Mouse (Mus musculus) forebrain, embryonic 15.5 days (tissue): ENCODE data around the gene B4galt1. TPM values are rescaled to one million over a fixed set of nuclear protein-coding genes. Genes with fewer than 3 reads are reported as not detected.

Source experiments
- ATAC-seq: fragments of 200-750 bp; cut with Nextera tagmentation; replicated peaks from 2 replicates; pipeline ENCODE4 v1.8.0; 2017; ENCODE audit warnings: mild to moderate bottlenecking, moderate TSS enrichment, moderate library complexity
- H3K27ac ChIP-seq: fragments of 300-500 bp; sonication (generic); replicated peaks from 2 replicates; pipeline ENCODE4 v1.5.1; 2015; ENCODE audit warnings: mild to moderate bottlenecking, inconsistent platforms
- H3K27me3 ChIP-seq: fragments of 300-500 bp; sonication (generic); 2 replicates; pipeline ENCODE4 v1.6.1; 2015; ENCODE audit warnings: inconsistent platforms
- H3K36me3 ChIP-seq: fragments of 300-500 bp; sonication (generic); 2 replicates; pipeline ENCODE4 v1.6.1; 2015; ENCODE audit warnings: mild to moderate bottlenecking, inconsistent platforms
- H3K4me1 ChIP-seq: fragments of 300-500 bp; sonication (generic); 2 replicates; pipeline ENCODE4 v1.6.1; 2015; ENCODE audit warnings: inconsistent platforms
- H3K4me2 ChIP-seq: fragments of 300-500 bp; sonication (generic); replicated peaks from 2 replicates; pipeline ENCODE4 v1.6.1; 2015; ENCODE audit warnings: mild to moderate bottlenecking, inconsistent platforms
- H3K4me3 ChIP-seq: fragments of 300-500 bp; sonication (generic); 2 replicates; pipeline ENCODE4 v1.5.1; 2015; ENCODE audit warnings: mild to moderate bottlenecking, inconsistent platforms
- H3K9ac ChIP-seq: fragments of 300-500 bp; sonication (generic); replicated peaks from 2 replicates; pipeline ENCODE4 v1.6.1; 2015; ENCODE audit warnings: mild to moderate bottlenecking, inconsistent platforms
- H3K9me3 ChIP-seq: fragments of 300-500 bp; sonication (generic); 2 replicates; pipeline ENCODE4 v1.6.1; 2016; ENCODE audit warnings: inconsistent platforms
- WGBS: fragments of 180-500 bp; shearing (Covaris S2); methylation state at CpG from one replicate; pipeline ENCODE4 v1.1.7; 2015; ENCODE audit warnings: mixed read lengths; 5-methylcytosine and 5-hydroxymethylcytosine counted together
- polyA plus RNA-seq: library from polyadenylated mRNA; unstranded; fragments of >200 nt; fragmentation: Nextera tagmentation; extraction: Ambion mirVana; gene quantifications from 2 replicates; pipeline ENCODE4 v1.2.1, GENCODE M21; 2015

Gene B4galt1
- polyA plus RNA-seq, 1 experiment from 2014 or later: 7.3 TPM

DNA sequence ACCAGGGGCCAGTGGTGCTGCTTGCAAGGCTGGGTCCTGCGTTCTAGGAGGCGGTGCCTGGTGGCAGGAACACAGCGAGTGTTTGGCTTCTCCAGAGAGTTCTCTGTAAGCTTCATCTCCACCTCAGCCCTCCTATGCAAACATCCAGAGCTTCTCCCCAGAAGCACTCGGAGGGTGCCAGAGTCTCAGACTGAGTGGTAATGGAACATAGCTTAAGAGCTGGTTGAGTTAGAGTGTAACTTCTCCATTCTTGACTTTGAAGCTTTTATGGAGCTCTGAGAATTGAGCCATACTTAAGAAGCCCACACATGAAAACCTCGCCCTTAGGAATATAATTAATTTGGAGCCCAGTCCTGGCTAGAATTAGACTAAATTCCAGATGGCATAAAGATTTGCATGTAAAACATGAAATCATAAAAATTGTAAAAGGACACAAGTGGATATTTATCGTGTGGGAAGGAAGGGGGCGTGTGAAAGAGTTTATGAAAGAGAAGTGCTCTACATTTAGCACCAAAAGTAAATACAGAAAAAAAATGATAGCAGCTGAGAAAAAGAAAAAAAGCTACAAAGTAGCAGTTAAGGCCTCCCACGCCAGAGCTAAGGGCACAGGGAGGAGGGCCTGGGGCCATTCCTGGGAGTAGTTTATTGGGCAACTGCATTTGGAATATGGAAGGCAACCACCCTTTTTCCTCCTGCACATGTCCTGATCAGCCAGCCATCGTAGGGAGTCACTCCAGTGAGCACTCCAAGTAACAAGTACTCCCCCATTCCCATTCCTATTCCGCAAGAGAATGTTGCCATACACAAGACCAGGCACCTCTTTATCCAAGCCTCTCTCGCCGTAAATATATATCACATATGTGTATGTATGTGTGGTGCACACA is 30.7 kb upstream of the B4galt1 start:
- WGBS: 88% methylated on average over 12 of the region's 12 CpGs
- no peaks in the 10 kb centered on the region for H3K27me3 ChIP-seq
- H3K4me1 ChIP-seq: no peaks in the 10 kb centered on the region
- H3K4me2 ChIP-seq: no peak overlapping the region
- no peak for ATAC-seq
- H3K27ac ChIP-seq: no peak overlapping the region
- H3K4me3 ChIP-seq: no peak overlapping the region
- H3K9me3 ChIP-seq: no peaks in the 10 kb centered on the region
- H3K9ac ChIP-seq: no peak overlapping the region
- no peaks in the 10 kb centered on the region for H3K36me3 ChIP-seq

DNA sequence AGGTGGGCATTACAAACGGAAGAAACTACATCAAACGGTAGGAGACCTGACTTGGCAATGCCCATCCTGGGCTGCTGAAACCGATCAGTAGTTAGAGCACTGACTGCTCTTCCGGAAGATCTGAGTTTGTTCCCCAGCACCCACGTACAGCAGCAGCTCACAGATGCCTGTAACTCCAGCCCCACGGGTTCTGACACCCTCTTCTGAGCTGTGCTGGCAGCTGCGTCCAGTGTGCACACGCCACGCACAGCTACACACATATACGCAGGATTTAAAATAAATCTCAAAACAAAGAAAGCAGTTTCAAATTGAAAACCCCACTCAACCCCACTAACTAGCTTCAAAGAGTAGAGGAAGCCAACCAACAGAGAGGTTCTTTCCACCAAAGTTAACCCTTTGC is 29.4 kb upstream of the B4galt1 start:
- no peak overlapping the region for H3K4me3 ChIP-seq
- H3K27me3 ChIP-seq: no peaks in the 10 kb centered on the region
- ATAC-seq: no peak
- no peak overlapping the region for H3K27ac ChIP-seq
- WGBS: 84% methylated on average over 10 of the region's 10 CpGs
- H3K4me1 ChIP-seq: no peaks in the 10 kb centered on the region
- H3K9ac ChIP-seq: no peak overlapping the region
- no peaks in the 10 kb centered on the region for H3K9me3 ChIP-seq
- no peaks in the 10 kb centered on the region for H3K36me3 ChIP-seq
- no peak overlapping the region for H3K4me2 ChIP-seq

DNA sequence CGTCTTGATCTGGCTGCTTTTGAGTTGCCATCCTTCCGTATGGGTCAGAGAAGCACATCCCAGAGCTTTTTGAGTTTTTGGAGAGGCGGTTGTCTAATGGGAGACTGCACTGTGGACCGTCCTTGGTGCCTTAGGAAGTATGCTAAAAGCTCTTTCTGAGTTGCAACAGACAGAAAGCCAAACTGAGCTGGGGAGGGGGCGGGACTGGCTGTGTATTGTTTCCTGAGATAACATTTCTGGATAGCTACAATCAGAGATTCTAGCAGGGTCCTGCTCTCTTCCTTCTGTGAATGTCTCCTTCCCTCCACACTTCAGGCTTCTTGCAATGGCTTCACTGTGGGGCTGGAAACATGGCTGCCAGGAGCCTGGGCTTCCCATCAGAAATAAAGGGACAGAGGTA is 23.7 kb upstream of the B4galt1 start:
- H3K4me3 ChIP-seq: no peak overlapping the region
- no peaks in the 10 kb centered on the region for H3K27me3 ChIP-seq
- no peak overlapping the region for H3K9ac ChIP-seq
- no peak for ATAC-seq
- H3K27ac ChIP-seq: no peak overlapping the region
- H3K4me1 ChIP-seq: peaks cover 13% of the 10 kb centered on the region
- 85% methylated on average over 5 of the region's 5 CpGs for WGBS
- H3K4me2 ChIP-seq: no peak overlapping the region
- no peaks in the 10 kb centered on the region for H3K9me3 ChIP-seq
- no peaks in the 10 kb centered on the region for H3K36me3 ChIP-seq

DNA sequence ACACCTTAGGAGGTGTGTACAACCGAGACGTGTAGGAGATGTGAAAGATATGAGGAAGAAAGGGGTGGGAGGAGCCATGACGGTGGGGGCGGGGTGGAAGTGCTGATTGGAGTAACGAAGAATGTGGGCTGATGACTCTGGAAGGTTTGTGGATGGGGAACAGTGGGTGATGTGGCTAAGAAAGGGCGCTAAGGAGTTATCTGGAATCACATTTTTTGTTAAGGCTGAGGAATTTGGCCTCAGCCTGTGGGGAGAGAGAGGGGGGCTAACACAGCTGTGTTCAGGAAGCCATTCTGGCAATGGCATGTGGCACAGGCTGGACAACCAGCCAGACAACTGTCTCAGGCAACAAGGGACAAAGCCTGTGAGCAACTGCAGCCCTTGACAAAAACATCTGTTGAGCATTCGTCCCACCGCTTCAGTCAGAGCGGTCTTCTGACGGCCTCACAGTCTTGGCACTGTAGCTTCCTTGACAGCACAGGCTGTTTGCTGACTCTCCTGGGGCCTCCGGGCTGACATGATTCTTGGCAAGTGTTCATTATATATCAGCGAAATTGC is 23.1 kb upstream of the B4galt1 start:
- Histone ChIP-seq H3K27ac (no peak overlapping the region), H3K9me3 (no peaks in the 10 kb centered on the region), H3K36me3 (no peaks in the 10 kb centered on the region), H3K4me2 (no peak overlapping the region), H3K9ac (no peak overlapping the region), H3K27me3 (no peaks in the 10 kb centered on the region), H3K4me3 (no peak overlapping the region), H3K4me1 (peaks cover 13% of the 10 kb centered on the region)
- peak; percentile 24; the same call in 1 of the 2 replicates for ATAC-seq
- WGBS: 32% methylated on average over 12 of the region's 12 CpGs

DNA sequence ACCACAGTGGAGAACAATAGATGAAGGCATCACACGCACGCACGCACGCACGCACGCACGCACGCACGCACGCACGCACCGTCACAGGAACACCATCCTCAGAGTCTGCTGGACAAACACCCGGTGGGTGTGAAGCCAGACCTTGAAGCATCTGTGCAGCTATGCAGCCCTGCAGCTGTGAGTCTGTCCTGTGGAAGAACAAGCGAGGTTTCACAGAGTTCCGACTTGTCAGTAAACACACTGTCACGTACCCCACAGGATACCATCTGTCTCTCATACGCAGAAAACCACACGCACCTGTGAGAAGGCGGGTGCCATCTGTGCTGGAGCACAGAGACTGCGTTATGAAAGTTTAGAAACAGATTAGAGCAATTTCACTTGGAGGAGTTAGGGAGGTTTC is 22.0 kb upstream of the B4galt1 start:
- Histone ChIP-seq H3K27me3 (no peaks in the 10 kb centered on the region), H3K27ac (peak overlapping the region; percentile 51), H3K4me3 (no peak overlapping the region), H3K9me3 (no peaks in the 10 kb centered on the region), H3K9ac (no peak overlapping the region), H3K36me3 (no peaks in the 10 kb centered on the region), H3K4me2 (no peak overlapping the region), H3K4me1 (peaks cover 13% of the 10 kb centered on the region)
- peak; percentile 63 for ATAC-seq
- WGBS: 71% methylated on average over 20 of the region's 20 CpGs

DNA sequence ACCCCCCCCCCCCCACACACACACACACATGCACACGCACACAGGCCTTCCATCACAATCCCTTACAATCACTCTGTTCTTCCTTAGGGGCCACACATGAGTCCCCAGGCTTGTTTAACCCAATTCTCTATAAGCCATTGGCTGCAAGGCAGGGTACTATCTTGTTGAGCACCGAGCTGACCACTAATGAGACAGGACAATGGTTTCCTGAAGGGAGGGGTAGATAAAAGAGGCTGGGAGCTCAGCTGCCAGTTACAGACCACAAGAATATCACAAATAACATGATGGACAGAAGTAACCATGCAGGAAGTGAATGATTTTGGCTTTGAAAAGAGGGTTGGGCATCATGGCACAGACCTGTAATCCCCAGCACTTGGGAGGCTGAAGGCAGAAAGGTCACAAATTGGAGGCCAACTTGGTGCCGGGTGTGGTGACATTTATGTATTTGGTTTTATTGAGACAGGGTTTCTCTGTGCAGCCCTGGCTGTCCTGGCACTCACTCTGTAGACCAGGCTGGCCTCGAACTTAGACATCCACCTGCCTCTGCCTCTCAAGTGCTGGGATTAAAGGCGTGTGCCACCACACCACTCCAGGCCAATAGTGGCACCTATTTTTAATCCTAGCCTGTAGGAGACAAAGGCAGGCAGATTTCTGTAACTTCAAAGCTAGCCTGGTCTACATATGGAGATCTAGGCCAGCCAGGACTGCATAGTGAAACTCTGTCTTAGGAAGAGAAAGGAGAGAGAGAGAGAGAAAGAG is 21.2 kb upstream of the B4galt1 start:
- Histone ChIP-seq H3K27me3 (no peaks in the 10 kb centered on the region), H3K4me1 (peaks cover 13% of the 10 kb centered on the region), H3K36me3 (no peaks in the 10 kb centered on the region), H3K4me3 (no peak overlapping the region), H3K9me3 (no peaks in the 10 kb centered on the region), H3K9ac (no peak overlapping the region), H3K27ac (no peak overlapping the region), H3K4me2 (no peak overlapping the region)
- no peak for ATAC-seq
- 76% methylated on average over 5 of the region's 5 CpGs for WGBS

DNA sequence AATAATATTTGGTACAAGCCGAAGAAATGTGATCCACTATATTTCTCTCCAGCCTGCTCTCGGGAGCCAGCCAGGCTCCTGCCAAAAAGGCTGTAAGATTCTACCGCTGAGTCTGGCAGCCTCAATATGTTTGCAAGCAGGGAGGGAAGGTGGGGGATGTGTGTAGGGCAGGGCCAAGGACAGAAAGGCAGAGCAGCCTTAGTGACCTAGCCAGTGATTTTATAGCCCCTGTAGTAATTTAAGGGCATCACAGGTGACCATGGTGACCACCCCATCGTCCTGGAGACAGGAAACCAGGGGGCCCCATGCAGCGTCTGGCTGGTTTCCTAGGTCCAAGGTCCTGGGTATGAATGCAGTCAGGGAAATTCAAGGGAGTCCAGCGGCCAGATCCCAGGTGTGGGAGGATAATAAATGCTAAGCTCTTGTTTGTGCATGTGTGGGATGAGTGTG is 20.4 kb upstream of the B4galt1 start:
- WGBS: 52% methylated on average over 6 of the region's 6 CpGs
- no peak overlapping the region for H3K9ac ChIP-seq
- H3K9me3 ChIP-seq: no peaks in the 10 kb centered on the region
- H3K4me1 ChIP-seq: peaks cover 13% of the 10 kb centered on the region
- H3K4me2 ChIP-seq: no peak overlapping the region
- H3K27ac ChIP-seq: no peak overlapping the region
- ATAC-seq: peak; percentile 53; the same call in 1 of the 2 replicates
- no peaks in the 10 kb centered on the region for H3K27me3 ChIP-seq
- no peak overlapping the region for H3K4me3 ChIP-seq
- no peaks in the 10 kb centered on the region for H3K36me3 ChIP-seq

DNA sequence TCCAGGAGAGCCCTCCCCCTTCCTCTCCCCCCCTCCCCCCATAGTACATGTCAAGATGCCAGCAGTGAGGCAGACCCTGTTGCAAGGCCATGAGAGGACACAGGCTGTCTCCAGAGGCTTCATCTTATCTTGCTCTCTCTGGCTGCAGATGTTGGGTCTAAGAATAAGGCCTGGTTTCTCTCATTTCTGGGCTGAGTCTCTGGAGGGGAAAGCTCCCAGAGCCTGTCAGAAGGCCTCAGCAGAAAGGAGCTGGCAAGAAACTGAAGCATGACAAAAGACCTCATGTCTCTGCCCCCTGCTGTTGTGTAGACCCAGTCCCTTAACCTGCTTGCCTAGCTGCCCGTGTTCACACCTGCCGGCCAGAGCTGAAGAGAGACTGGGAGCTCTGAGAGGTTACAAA is 19.5 kb upstream of the B4galt1 start:
- Histone ChIP-seq H3K4me3 (no peak overlapping the region), H3K4me1 (peaks cover 21% of the 10 kb centered on the region), H3K36me3 (no peaks in the 10 kb centered on the region), H3K4me2 (no peak overlapping the region), H3K27ac (no peak overlapping the region), H3K9ac (no peak overlapping the region), H3K27me3 (no peaks in the 10 kb centered on the region), H3K9me3 (no peaks in the 10 kb centered on the region)
- WGBS: 66% methylated on average over 2 of the region's 2 CpGs
- ATAC-seq: no peak

DNA sequence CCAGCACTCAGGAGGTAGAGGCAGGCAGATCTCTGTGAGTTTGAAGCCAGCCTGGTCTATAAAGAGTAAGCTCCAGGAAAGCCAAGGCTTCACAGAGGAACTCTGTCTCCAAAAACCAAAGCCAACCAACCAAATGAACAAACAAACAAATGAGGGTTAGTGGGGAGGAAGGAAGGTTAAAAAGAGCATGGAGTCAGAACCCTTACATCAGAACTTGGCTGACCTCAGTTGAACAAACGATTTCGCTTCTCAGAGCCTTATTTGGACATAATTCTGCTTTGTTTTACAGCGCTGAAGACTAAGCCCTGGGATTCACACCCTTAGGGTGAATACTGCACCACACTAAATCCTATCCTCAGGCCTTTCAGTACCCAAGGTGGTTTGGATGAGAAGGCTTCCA is 18.3 kb upstream of the B4galt1 start:
- H3K9me3 ChIP-seq: no peaks in the 10 kb centered on the region
- no peak overlapping the region for H3K27ac ChIP-seq
- 84% methylated on average over 3 of the region's 3 CpGs for WGBS
- no peak for ATAC-seq
- H3K4me2 ChIP-seq: no peak overlapping the region
- peaks cover 20% of the 10 kb centered on the region for H3K4me1 ChIP-seq
- H3K4me3 ChIP-seq: no peak overlapping the region
- H3K27me3 ChIP-seq: no peaks in the 10 kb centered on the region
- H3K36me3 ChIP-seq: no peaks in the 10 kb centered on the region
- H3K9ac ChIP-seq: no peak overlapping the region

DNA sequence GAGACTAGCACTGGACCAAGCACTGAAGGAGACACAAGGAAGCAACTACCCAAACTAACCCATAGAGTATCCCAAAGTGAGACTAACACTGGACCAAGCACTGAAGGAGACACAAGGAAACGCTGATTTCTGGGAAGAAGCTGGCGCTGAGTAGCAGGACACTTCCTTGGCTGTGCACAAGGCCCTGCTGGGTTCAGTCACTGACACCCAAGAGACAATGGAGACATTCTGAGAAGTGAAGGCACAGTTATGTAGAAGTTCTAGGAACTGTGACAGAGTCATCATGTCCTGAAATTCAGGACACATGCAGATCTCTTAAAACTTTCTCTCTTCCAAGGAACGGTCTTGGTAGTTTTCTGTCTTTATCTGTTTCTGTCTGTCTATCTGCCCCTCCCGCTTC is 16.4 kb upstream of the B4galt1 start:
- H3K9me3 ChIP-seq: no peaks in the 10 kb centered on the region
- no peak overlapping the region for H3K27ac ChIP-seq
- no peak for ATAC-seq
- H3K9ac ChIP-seq: no peak overlapping the region
- H3K36me3 ChIP-seq: no peaks in the 10 kb centered on the region
- no peak overlapping the region for H3K4me2 ChIP-seq
- WGBS: 92% methylated on average over 4 of the region's 4 CpGs
- peaks cover 16% of the 10 kb centered on the region for H3K4me1 ChIP-seq
- H3K4me3 ChIP-seq: no peak overlapping the region
- no peaks in the 10 kb centered on the region for H3K27me3 ChIP-seq

DNA sequence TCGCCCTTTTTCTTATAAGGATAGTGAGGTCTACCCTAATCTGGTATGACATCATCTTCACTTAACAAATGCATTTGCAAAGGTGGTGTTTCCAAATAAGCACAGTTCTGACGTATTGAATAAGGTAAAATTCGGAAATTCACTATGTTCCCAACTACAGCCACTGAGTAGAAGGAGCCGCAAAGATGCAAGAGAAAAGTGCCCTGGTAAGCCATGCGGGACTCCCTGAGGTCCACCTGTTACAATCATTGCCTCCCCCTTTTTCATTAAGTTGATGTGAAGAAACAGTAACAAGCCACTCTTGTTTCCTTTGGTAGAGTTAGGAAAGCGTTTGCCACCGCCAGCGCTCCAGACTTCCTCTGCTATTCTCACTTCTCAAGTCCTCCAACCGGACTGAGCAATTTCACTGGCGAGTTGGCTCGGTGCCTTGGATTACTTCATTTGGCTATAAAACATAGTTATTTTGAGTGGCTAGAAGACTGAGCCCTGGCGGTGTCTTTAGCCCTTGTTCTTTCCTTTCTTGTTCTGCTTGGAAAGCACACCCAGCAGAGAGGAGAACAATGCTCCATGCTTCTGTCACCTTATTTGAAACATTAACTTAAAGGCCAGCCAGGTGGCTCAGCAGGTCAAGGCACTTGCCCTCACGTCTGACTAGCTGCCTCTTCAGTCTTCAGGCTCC is 14.9 kb upstream of the B4galt1 start:
- 47% methylated on average over 13 of the region's 13 CpGs for WGBS
- ATAC-seq: peak; percentile 51; the same call in 1 of the 2 replicates

DNA sequence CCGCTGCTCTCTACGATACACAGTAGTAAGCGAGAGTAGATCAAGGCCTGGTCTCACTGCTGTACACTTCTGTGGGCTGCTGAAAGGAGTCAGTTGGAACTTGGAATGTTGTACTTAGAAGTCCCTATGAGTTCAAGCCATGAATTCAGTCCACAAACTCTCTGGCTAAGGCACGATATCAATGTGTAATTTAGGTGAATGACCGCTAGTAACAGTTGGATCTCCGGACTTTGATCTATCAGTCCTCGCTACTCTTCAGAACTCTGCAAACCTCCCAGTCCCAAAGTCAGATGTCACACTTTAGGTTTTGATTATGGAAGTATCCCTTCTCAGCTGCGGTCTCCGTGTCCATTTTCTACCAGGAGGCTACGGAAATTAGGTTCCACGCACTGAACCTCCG is 10.6 kb upstream of the B4galt1 start:
- Histone ChIP-seq H3K4me2 (no peak overlapping the region), H3K27me3 (no peaks in the 10 kb centered on the region), H3K4me3 (no peak overlapping the region), H3K4me1 (peaks cover 8% of the 10 kb centered on the region; the same call in 1 of the 2 replicates), H3K9me3 (no peaks in the 10 kb centered on the region), H3K27ac (no peak overlapping the region), H3K36me3 (no peaks in the 10 kb centered on the region), H3K9ac (no peak overlapping the region)
- no peak for ATAC-seq
- WGBS: 96% methylated on average over 12 of the region's 12 CpGs

More for the DNA sequence above, 14.9 kb upstream of the B4galt1 start:
- no peak overlapping the region for H3K9ac ChIP-seq
- H3K4me1 ChIP-seq: peaks cover 9% of the 10 kb centered on the region
- H3K4me2 ChIP-seq: no peak overlapping the region
- no peaks in the 10 kb centered on the region for H3K36me3 ChIP-seq
- no peaks in the 10 kb centered on the region for H3K9me3 ChIP-seq
- H3K27ac ChIP-seq: no peak overlapping the region
- H3K4me3 ChIP-seq: no peak overlapping the region
- H3K27me3 ChIP-seq: no peaks in the 10 kb centered on the region
